Mouse (Mus musculus) testis, postnatal 14 days (tissue): Measurements from ENCODE around the gene Themis2.
A peak's percentile ranks its signal among the peaks of the same experiment; 100 is the strongest.
"Not testable (repeated sequence)": the region's sequence is repeated elsewhere in the genome, so short reads cannot be mapped to it uniquely, and the experiment has no call there.

ENCODE experiments used
- DNase-seq: peaks from one replicate; pipeline ENCODE4 v3.0.0; 2021; ENCODE audit warnings: low spot score

The Themis2 gene

GRCm38 (mm10) chr4:132752992-132753391 lies 43.2 kb downstream of the Themis2 start:
- no peak for DNase-seq

- no peak for DNase-seq
Measured at GRCm38 (mm10) chr4:132749258-132749982, 46.8 kb downstream of the Themis2 start.

GRCm38 (mm10) chr4:132748778-132749177 lies 47.4 kb downstream of the Themis2 start:
- DNase-seq = no peak

- no peak for DNase-seq
Measured at GRCm38 (mm10) chr4:132747664-132748259, 48.4 kb downstream of the Themis2 start.

GRCm38 (mm10) chr4:132746911-132747517 lies 49.2 kb downstream of the Themis2 start:
- DNase-seq = no peak

- DNase-seq = peak; percentile 78
Measured at GRCm38 (mm10) chr4:132743992-132744911, 51.9 kb downstream of the Themis2 start.

- DNase-seq = no peak
Measured at GRCm38 (mm10) chr4:132741491-132741890, 54.7 kb downstream of the Themis2 start.

- DNase-seq = not testable (repeated sequence)
Measured at GRCm38 (mm10) chr4:132737154-132737553, 59.0 kb downstream of the Themis2 start.

GRCm38 (mm10) chr4:132735894-132736293 lies 60.3 kb downstream of the Themis2 start:
- no peak for DNase-seq

- no peak for DNase-seq
Measured at GRCm38 (mm10) chr4:132735389-132735788, 60.8 kb downstream of the Themis2 start.

- DNase-seq = no peak
Measured at GRCm38 (mm10) chr4:132734766-132735165, 61.4 kb downstream of the Themis2 start.

- no peak for DNase-seq
Measured at GRCm38 (mm10) chr4:132733071-132733770, 63.0 kb downstream of the Themis2 start.

- DNase-seq = peak; percentile 90
Measured at GRCm38 (mm10) chr4:132732148-132732684, 64.0 kb downstream of the Themis2 start, which contains the start of gene Xkr8. Gene Xkr8, minus strand, starts transcription at chr4:132732546.
